Mouse (Mus musculus) large intestine, adult 2 months (tissue): ENCODE data around the gene Thrb. TPM values are rescaled to one million over a fixed set of nuclear protein-coding genes. Genes with fewer than 3 reads are reported as not detected.

Source experiments
- DNase-seq: peaks from one replicate; pipeline ENCODE4 v3.0.0-alpha.2; 2012; ENCODE audit warnings: low read depth, low spot score
- WGBS: fragments of 180-500 bp; shearing (Covaris S2); methylation state at CpG from one replicate; pipeline ENCODE4 v1.1.7; 2018; 5-methylcytosine and 5-hydroxymethylcytosine counted together
- polyA plus RNA-seq: library from polyadenylated mRNA; depleted of rRNA; stranded (reverse); fragments of >200 nt; gene quantifications from 2 replicates; pipeline ENCODE4 v1.2.3, GENCODE M21; 2012

Gene Thrb
- polyA plus RNA-seq, 1 experiment = 2.5 TPM

DNA sequence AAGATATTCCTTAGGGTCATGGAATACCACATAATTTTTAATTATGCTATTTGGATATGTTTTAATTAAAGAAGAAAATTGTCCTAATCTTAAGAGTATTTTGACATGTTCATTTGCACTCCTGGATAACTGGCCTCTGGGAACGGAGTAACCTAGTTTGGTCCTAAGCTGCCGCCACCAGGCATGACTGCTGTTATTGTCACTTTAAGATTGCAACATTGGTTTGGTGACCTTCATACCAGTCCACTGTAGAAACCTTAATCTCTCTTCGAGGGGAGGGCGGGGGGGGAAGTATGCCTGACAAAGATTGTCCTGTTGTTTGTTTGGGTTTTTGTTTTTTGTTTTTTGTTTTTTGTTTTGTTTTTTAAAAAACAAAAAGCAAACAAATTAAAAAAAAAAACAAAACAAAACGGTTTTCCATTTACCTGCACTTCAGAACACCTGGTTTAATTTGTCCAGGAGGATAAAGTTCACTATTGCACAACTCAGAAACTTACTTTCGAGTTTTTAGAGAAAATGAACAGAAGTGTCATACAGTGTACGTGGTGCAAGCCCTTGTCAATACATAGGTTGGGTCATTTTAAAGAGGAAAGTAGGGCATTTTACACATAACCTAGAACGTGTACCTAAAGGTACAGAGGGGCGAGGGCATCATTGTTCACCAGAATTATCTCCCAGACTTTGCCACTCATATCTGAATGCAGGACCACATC, 38.0 kb downstream of the Thrb start:
- DNase-seq = no peak

DNA sequence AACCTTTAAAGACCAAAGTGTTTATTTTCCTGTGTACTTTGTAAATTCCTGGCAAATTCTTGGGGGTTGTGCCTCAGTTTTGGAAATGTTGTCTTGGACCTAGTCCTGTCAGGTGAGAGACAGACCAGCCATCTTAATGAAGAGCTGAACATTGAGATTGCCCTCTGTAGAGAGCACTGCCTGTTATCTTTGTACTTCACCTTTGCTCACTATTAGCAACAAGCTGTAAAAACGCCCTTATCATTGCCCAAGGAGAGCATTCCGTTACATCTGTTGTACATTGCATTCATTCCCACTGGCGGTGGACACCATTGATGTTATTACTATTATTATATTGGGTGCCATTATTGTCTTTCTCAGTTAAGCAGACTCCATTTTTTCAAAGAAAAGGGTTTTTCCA, 40.2 kb downstream of the Thrb start:
- no peak for DNase-seq
- 45% methylated on average over 3 of the region's 3 CpGs for WGBS

More for the DNA sequence above, 38.0 kb downstream of the Thrb start:
- 36% methylated on average over 9 of the region's 9 CpGs for WGBS

- DNase-seq = no peak
- 90% methylated on average over 7 of the region's 7 CpGs for WGBS
These were observed 53.3 kb downstream of the Thrb start for GRCm38 (mm10) chr14:17713297-17713904.

- no peak for DNase-seq
- WGBS = 27% methylated on average over 2 of the region's 2 CpGs
These were observed 59.4 kb downstream of the Thrb start for GRCm38 (mm10) chr14:17719494-17719893.

DNA sequence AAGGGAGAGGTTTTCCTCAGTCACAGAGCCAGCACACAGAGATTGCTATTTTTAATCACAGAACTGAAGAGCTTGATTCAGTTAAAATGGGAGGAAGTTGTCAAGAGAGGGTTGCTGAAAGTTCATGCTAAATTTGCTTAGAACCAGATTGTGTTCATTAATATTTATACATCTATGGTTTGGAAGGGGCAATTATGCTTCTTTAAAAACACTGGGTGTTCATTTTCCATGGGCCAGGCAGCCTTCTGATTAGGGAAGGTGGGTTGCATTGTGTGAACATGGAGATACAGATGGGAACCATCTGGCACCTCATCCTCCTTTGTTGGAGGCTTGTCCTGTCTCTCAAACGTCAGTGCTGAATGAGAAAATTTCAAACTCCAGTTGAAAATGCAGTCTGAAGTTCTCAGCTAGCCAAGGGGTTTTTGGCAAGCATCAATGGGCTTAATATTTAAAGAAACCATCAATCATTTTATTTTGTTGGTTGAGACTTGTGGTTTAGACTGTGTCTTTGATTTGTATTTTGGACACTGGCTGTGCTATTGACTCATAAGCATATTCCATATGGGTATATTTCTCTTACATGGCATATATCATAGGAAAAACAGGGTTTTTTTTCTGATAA, 62.9 kb downstream of the Thrb start:
- WGBS = 71% methylated on average over 1 of the region's 1 CpGs
- no peak for DNase-seq

- 69% methylated on average over 3 of the region's 3 CpGs for WGBS
- DNase-seq = no peak
These were observed 64.5 kb downstream of the Thrb start for GRCm38 (mm10) chr14:17724577-17724976.

GRCm38 (mm10) chr14:17726906-17727305, 66.8 kb downstream of the Thrb start:
- 41% methylated on average over 1 of the region's 1 CpGs for WGBS

GRCm38 (mm10) chr14:17727878-17728277, 67.8 kb downstream of the Thrb start:
- DNase-seq = no peak
- WGBS = 36% methylated on average over 4 of the region's 4 CpGs

More at GRCm38 (mm10) chr14:17726906-17727305, 66.8 kb downstream of the Thrb start:
- DNase-seq = no peak

DNA sequence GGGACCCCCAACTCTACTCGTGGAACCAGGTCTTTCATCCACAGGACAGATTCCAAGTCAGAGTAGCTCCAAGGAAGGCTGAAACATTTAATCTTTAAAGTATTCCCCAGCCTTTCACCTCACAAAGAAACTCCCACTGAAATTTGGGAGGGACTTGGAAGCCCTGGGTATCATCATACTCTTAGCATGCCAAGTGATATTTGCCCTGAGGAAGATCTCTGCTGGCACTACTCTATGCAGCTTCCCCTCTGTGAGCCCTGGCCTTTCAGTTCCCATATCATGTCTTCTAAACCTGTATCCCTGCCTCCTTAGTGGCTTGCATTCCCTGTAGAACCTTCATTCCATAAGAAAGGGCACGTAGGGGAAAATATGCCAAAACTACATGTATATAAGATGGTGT, 68.8 kb downstream of the Thrb start:
- WGBS = 76% methylated on average over 2 of the region's 2 CpGs
- DNase-seq = no peak

DNA sequence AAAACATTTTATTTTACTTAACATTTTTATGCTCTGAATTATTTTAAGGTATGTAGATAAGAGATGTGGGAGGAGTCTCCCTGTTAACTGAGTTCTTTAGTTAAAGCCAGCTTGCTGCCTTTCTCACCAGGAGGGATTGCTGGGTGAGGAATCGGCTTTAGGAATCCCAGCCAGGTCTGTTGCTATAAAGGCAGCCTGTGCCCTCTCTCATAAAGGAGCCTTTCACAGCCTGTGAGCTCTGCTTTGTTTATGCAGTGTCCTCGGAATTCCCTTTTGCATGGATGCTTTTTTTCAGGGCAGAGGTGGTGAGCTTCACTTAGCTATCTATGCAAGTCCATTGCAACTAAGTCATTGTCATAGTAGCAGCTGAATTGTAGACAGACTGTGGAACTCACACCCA, 71.0 kb downstream of the Thrb start:
- DNase-seq = no peak
- 20% methylated on average over 2 of the region's 2 CpGs for WGBS

- WGBS = 73% methylated on average over 2 of the region's 2 CpGs
These were observed 73.2 kb downstream of the Thrb start for GRCm38 (mm10) chr14:17733077-17733778.

GRCm38 (mm10) chr14:17733779-17734137, 73.7 kb downstream of the Thrb start:
- WGBS = 67% methylated on average over 2 of the region's 2 CpGs

More at GRCm38 (mm10) chr14:17733077-17733778, 73.2 kb downstream of the Thrb start:
- no peak for DNase-seq

GRCm38 (mm10) chr14:17735440-17735839, 75.4 kb downstream of the Thrb start:
- DNase-seq = no peak
- 86% methylated on average over 6 of the region's 6 CpGs for WGBS

More at GRCm38 (mm10) chr14:17733779-17734137, 73.7 kb downstream of the Thrb start:
- no peak for DNase-seq

DNA sequence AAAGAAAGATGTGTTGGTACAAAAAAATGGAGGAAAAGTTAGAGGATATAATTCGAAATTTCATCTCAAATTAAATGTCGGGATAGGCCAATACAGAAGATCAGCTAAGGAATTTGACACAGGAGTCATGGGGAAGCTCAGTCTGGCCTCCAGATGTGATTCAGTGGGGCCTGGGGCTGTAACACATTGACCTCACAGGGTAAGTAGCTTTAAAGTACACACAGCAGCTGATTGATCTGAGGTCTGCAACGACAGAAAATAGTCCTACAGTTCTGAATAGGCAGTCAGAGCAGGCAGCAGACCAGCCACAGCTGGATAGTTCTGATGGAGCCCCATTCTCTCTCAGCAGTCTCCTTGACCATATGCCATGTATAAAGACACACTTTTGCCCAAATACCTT, 80.8 kb downstream of the Thrb start:
- no peak for DNase-seq
- WGBS = 52% methylated on average over 3 of the region's 3 CpGs

DNA sequence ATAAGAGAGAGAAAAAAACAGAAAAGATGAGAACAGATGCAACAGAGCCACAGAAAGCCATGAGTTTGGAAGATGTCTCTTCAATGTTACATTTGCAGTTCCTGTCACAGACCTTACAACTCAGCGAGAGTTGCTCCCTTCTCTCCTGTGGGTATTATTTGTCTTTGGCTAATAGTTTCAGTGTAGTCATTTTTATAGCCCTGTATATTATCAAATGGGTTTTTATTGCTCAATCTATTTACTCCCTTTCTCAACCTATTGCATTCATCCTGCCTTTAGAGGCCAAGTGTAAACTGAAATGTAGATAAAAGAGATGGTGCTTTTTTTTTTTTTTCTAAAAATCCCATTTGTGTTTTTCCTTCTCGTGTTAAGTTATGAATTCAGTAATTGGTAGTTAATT, 82.2 kb downstream of the Thrb start:
- no peak for DNase-seq
- WGBS = 13% methylated on average over 2 of the region's 2 CpGs

DNA sequence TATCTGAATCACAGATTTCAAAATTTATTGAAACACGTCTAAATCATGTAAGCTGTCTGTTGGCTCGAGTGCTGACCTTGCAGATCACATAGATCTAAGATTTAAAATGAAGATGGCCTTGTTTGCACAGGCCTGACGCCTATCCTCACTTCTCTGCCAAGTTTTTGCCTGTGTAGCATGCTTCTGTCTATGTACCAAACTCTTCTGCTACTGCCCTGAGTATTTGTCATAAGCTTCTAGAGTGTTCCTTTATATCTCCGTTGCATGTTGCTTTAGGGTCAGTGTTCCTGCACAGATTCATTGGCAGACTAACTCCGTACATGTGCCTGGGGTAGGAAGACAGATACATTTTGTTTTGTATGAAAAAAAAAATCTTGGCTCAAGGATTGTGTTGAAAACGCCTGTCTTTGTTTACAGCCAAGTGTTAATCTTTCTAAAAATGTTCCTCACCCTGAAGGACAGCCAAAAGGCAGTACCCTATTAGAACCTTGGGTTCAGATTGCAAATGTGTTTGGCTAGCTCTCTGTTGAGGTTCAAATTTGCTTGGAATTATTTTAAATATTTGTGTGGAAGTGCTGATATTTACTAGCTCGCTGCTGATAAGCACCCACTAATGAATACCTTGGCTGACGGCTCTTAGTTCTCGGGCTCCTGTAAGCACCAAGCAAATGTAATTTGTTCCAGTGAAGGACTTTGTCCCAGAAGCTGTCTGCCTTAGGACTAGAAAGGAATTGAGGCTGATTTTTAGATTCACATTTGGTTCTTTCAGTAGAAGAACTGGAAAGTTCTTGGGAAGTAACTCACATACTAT, 83.0 kb downstream of the Thrb start:
- WGBS = 33% methylated on average over 9 of the region's 9 CpGs
- DNase-seq = no peak

- 29% methylated on average over 2 of the region's 2 CpGs for WGBS
- no peak for DNase-seq
These were observed 83.7 kb downstream of the Thrb start for GRCm38 (mm10) chr14:17743713-17744158.

- DNase-seq = no peak
- WGBS = 47% methylated on average over 3 of the region's 3 CpGs
These were observed 87.9 kb downstream of the Thrb start for GRCm38 (mm10) chr14:17747922-17748321.

GRCm38 (mm10) chr14:17748945-17749344, 88.9 kb downstream of the Thrb start:
- no peak for DNase-seq

DNA sequence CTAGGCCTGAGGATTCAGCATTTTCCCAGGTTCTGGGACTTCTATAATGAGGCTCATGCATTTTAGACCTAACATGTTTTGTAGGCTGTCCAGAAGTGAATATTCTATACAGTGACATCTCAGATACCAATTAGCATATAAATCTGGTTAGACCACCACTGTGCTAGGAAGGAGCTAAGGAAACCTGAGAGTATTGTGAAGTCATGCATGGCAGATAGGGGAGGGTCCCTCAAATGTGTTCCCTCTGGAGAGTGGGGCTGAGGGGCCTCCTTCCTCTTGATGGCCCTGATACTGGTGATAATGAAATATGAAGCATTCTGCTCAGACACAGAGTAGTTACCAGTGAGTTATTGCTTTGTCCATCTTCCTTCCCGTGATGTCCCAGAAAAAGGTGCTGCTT, 91.8 kb downstream of the Thrb start:
- 88% methylated on average over 1 of the region's 1 CpGs for WGBS

More for the DNA sequence above, 91.8 kb downstream of the Thrb start:
- no peak for DNase-seq
